Mouse (Mus musculus) small intestine, adult 2 months (tissue): ENCODE measurements at regions not wholly inside any gene's neighbourhood (a gene's known extent, or its start where the extent isn't known, plus 50 kb on each side); places are given as distances from the start of the nearest gene placed in this dataset.

Source experiments
- CTCF ChIP-seq: fragments of 200-500 bp; IDR thresholded peaks from 2 replicates; pipeline ENCODE4 v1.5.1; 2012; ENCODE audit warnings: low read depth, mild to moderate bottlenecking, control low read depth, inconsistent platforms, low read length, moderate library complexity, mixed read lengths; ENCODE audit not compliant: insufficient replicate concordance, insufficient read length; ENCODE audit errors: extremely low read depth
- POLR2A ChIP-seq: fragments of 200-500 bp; IDR thresholded peaks from 2 replicates; pipeline ENCODE4 v1.6.1; 2012; ENCODE audit warnings: low read depth, mild to moderate bottlenecking, control low read depth, inconsistent platforms, low read length, moderate library complexity

DNA sequence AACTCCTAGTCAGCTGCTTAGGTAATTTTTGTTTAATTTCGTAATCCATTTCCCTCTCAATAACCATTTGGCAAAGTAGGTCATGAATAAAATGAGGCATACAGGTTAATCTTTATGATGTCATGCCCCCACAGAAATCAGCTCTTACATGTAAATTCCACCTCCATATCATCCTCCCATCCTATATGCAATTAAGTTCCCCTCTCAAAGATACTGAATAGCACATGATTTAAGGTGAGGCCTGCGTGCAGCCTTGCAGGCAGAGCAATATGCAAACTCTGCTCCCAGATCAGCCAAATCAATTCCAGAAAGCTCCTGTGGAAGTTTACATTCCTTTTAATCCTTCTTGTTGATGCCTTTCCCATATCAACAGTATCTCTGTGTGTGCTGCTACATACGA is 610.3 kb downstream of the Efnb2 start:
- no peak for TF ChIP-seq POLR2A
- TF ChIP-seq CTCF = no peak
